Mouse (Mus musculus) mouse embryonic stem cell (cell line): Measurements from ENCODE around the gene Ryr2.
"Not testable (repeated sequence)": the region's sequence is repeated elsewhere in the genome, so short reads cannot be mapped to it uniquely, and the experiment has no call there.

Experiments
- in situ Hi-C, 2 experiments: fragments of 300-500 bp; cut with MboI; formaldehyde crosslinking; loops; 1 replicate in 1 of 2; 3 replicates in 1 of 2; pipeline ENCODE4 v1.14.3; 2019 to 2020; ENCODE audit warnings: low sequenced_read_pairs in 2 of 2, low pct_unique_long_range_greater_than_20kb in 1 of 2, mixed read lengths in 1 of 2; ENCODE audit not compliant: unreplicated experiment in 1 of 2

Ryr2 gene

GRCm38 (mm10) chr13:11745479-11745878 is 361.3 kb downstream of the Ryr2 start:
- in situ Hi-C loops: no loop called here

GRCm38 (mm10) chr13:11738211-11738610 is 368.5 kb downstream of the Ryr2 start:
- in situ Hi-C loops: no loop called here

GRCm38 (mm10) chr13:11716216-11716615 is 390.5 kb downstream of the Ryr2 start:
- in situ Hi-C loops: no loop called here

GRCm38 (mm10) chr13:11709708-11710471 is 396.9 kb downstream of the Ryr2 start:
- in situ Hi-C loops: no loop called here

GRCm38 (mm10) chr13:11701721-11702120 is 405.0 kb downstream of the Ryr2 start:
- in situ Hi-C loops: no loop called here

- in situ Hi-C loops: no loop called here
Measured at GRCm38 (mm10) chr13:11696496-11696895, 410.2 kb downstream of the Ryr2 start.

- in situ Hi-C loops: no loop called here
Measured at GRCm38 (mm10) chr13:11681802-11682201, 424.9 kb downstream of the Ryr2 start.

- in situ Hi-C loops: no loop called here
Measured at GRCm38 (mm10) chr13:11662815-11663214, 443.9 kb downstream of the Ryr2 start.

- in situ Hi-C loops: no loop called here
Measured at GRCm38 (mm10) chr13:11644846-11645245, 461.9 kb downstream of the Ryr2 start.

GRCm38 (mm10) chr13:11636383-11636782 is 470.4 kb downstream of the Ryr2 start:
- in situ Hi-C loops: no loop called here

GRCm38 (mm10) chr13:11624513-11624912 is 482.2 kb downstream of the Ryr2 start:
- in situ Hi-C loops: no loop called here

- in situ Hi-C loops: no loop called here
Measured at GRCm38 (mm10) chr13:11595431-11595830, 511.3 kb downstream of the Ryr2 start.

GRCm38 (mm10) chr13:11585283-11585682 is 521.5 kb downstream of the Ryr2 start:
- in situ Hi-C loops: no loop called here

GRCm38 (mm10) chr13:11572552-11572951 is 534.2 kb downstream of the Ryr2 start:
- in situ Hi-C loops: no loop called here

- in situ Hi-C loops: loop anchor here in 1 of 2 experiments (10.0 kb wide), 1 partner anchor 353 kb away; no protein-coding TSS in a partner anchor
Measured at GRCm38 (mm10) chr13:11567376-11567775, 539.4 kb downstream of the Ryr2 start.

- in situ Hi-C loops: loop anchor here in 1 of 2 experiments (10.0 kb wide), 1 partner anchor 352 kb away; no protein-coding TSS in a partner anchor
Measured at GRCm38 (mm10) chr13:11566486-11566885, 540.3 kb downstream of the Ryr2 start.

- in situ Hi-C loops: loop anchor here in 1 of 2 experiments (10.0 kb wide), 1 partner anchor 349 kb away; no protein-coding TSS in a partner anchor
Measured at GRCm38 (mm10) chr13:11563224-11564024, 543.3 kb downstream of the Ryr2 start.

GRCm38 (mm10) chr13:11549644-11550043 is 557.1 kb downstream of the Ryr2 start:
- in situ Hi-C loops: no loop called here

GRCm38 (mm10) chr13:11549136-11549535 is 557.6 kb downstream of the Ryr2 start:
- in situ Hi-C loops: not testable (repeated sequence)
